Mouse (Mus musculus) midbrain, postnatal 0 days (tissue): ENCODE results near the gene Irx1. TPM values are rescaled to one million over a fixed set of nuclear protein-coding genes. Genes with fewer than 3 reads are reported as not detected.
A peak's percentile ranks its signal among the peaks of the same experiment; 100 is the strongest.

Source experiments
- ATAC-seq: fragments of 200-750 bp; cut with Nextera tagmentation; 2 replicates; pipeline ENCODE4 v1.8.0; 2017; ENCODE audit warnings: moderate number of reproducible peaks, mild to moderate bottlenecking, moderate TSS enrichment, moderate library complexity; ENCODE audit not compliant: low FRiP score
- DNase-seq: peaks from one replicate; pipeline ENCODE4 v3.0.0-alpha.2; 2015; ENCODE audit warnings: low spot score
- H3K27ac ChIP-seq: fragments of 300-500 bp; sonication (generic); 2 replicates; pipeline ENCODE4 v1.5.1; 2014; ENCODE audit warnings: low read depth, mild to moderate bottlenecking, low read length, mixed read lengths
- H3K27me3 ChIP-seq: fragments of 300-500 bp; sonication (generic); 2 replicates; pipeline ENCODE4 v1.6.1; 2014; ENCODE audit warnings: low read length, control low read depth, mixed read lengths; ENCODE audit not compliant: insufficient read depth
- H3K36me3 ChIP-seq: fragments of 300-500 bp; sonication (generic); 2 replicates; pipeline ENCODE4 v1.6.1; 2014; ENCODE audit warnings: low read length, control low read depth, mixed read lengths; ENCODE audit not compliant: insufficient read depth
- H3K4me1 ChIP-seq: fragments of 300-500 bp; sonication (generic); 2 replicates; pipeline ENCODE4 v1.6.1; 2014; ENCODE audit warnings: mild to moderate bottlenecking, control low read depth, antibody characterized with exemption, low read length, mixed read lengths; ENCODE audit not compliant: insufficient read depth
- H3K4me2 ChIP-seq: fragments of 300-500 bp; sonication (generic); 2 replicates; pipeline ENCODE4 v1.6.1; 2014; ENCODE audit warnings: low read depth, mild to moderate bottlenecking, low read length, mixed read lengths; ENCODE audit not compliant: poor library complexity, severe bottlenecking
- H3K4me3 ChIP-seq: fragments of 300-500 bp; sonication (generic); 2 replicates; pipeline ENCODE4 v1.5.1; 2014; ENCODE audit warnings: low read depth, mild to moderate bottlenecking, low read length, moderate library complexity
- H3K9ac ChIP-seq: fragments of 300-500 bp; sonication (generic); replicated peaks from 2 replicates; pipeline ENCODE4 v1.6.1; 2014; ENCODE audit warnings: mild to moderate bottlenecking, low read length, moderate library complexity, mixed read lengths; ENCODE audit not compliant: poor library complexity, severe bottlenecking
- H3K9me3 ChIP-seq: fragments of 300-500 bp; sonication (generic); 2 replicates; pipeline ENCODE4 v1.6.1; 2016; ENCODE audit warnings: low read length, control low read depth
- CTCF ChIP-seq: IDR thresholded peaks from 2 replicates; pipeline ENCODE4 v1.5.1; 2016; ENCODE audit warnings: antibody characterized with exemption, mild to moderate bottlenecking
- WGBS: fragments of 180-500 bp; shearing (Covaris S2); extraction: QIAGEN DNeasy Blood & Tissue Kit; methylation state at CpG from one replicate; pipeline ENCODE4 v1.1.7; 2014; 5-methylcytosine and 5-hydroxymethylcytosine counted together
- polyA plus RNA-seq: library from polyadenylated mRNA; unstranded; fragments of >200 nt; fragmentation: Nextera tagmentation; extraction: Ambion mirVana; gene quantifications from 2 replicates; pipeline ENCODE4 v1.2.1, GENCODE M21; 2015
- total RNA-seq: library from RNA; depleted of rRNA; stranded (reverse); fragments of >200 nt; gene quantifications from 2 replicates; pipeline ENCODE4 v1.2.3, GENCODE M21; 2014

The Irx1 gene
- total and polyA plus RNA-seq, 2 experiments from 2014 or later, result 9.1 to 93.0 TPM

- no peaks in the 10 kb centered on the region for H3K4me1 ChIP-seq
- H3K4me2 ChIP-seq, result no peak overlapping the region
- H3K9me3 ChIP-seq, result no peaks in the 10 kb centered on the region
- no peak overlapping the region for H3K9ac ChIP-seq
- H3K27ac ChIP-seq, result no peak overlapping the region
- no peaks in the 10 kb centered on the region for H3K36me3 ChIP-seq
- peaks cover 33% of the 10 kb centered on the region for H3K27me3 ChIP-seq
- DNase-seq, result no peak
- no peak for ATAC-seq
- TF ChIP-seq CTCF, result no peak
- 44% methylated on average over 2 of the region's 2 CpGs for WGBS
- no peak overlapping the region for H3K4me3 ChIP-seq
Observed at GRCm38 (mm10) chr13:71966631-71967030, 3.1 kb upstream of the Irx1 start.

GRCm38 (mm10) chr13:71964366-71964765, 843 bp upstream of the Irx1 start:
- H3K9ac ChIP-seq, result no peak overlapping the region
- no peaks in the 10 kb centered on the region for H3K4me1 ChIP-seq
- H3K36me3 ChIP-seq, result no peaks in the 10 kb centered on the region
- WGBS, result 4% methylated on average over 13 of the region's 13 CpGs
- H3K27me3 ChIP-seq, result peaks cover 33% of the 10 kb centered on the region
- H3K9me3 ChIP-seq, result no peaks in the 10 kb centered on the region
- DNase-seq, result no peak
- peak overlapping the region; percentile 63 for H3K4me2 ChIP-seq
- TF ChIP-seq CTCF, result peak; percentile 66
- peak; percentile 47 for ATAC-seq
- H3K4me3 ChIP-seq, result peak overlapping the region; percentile 74; the same call in 1 of the 2 replicates
- H3K27ac ChIP-seq, result no peak overlapping the region; the same call in 1 of the 2 replicates

GRCm38 (mm10) chr13:71962661-71963355, 715 bp downstream of the Irx1 start:
- Histone ChIP-seq H3K9ac (peak overlapping the region; percentile 87), H3K27me3 (peaks cover 28% of the 10 kb centered on the region), H3K9me3 (no peaks in the 10 kb centered on the region), H3K4me2 (peak overlapping the region; percentile 63), H3K4me1 (no peaks in the 10 kb centered on the region), H3K36me3 (no peaks in the 10 kb centered on the region), H3K4me3 (peak overlapping the region; percentile 74), H3K27ac (peak overlapping the region; percentile 85)
- no peak for DNase-seq
- no peak for TF ChIP-seq CTCF
- ATAC-seq, result no peak
- WGBS, result under 1% methylated on average over 53 of the region's 55 CpGs

- ATAC-seq (no peak), DNase-seq (no peak)
- Histone ChIP-seq H3K4me2 (peak overlapping the region; percentile 63), H3K9ac (peak overlapping the region; percentile 87), H3K4me3 (peak overlapping the region; percentile 74), H3K4me1 (no peaks in the 10 kb centered on the region), H3K27ac (peak overlapping the region; percentile 43), H3K36me3 (no peaks in the 10 kb centered on the region), H3K9me3 (no peaks in the 10 kb centered on the region), H3K27me3 (peaks cover 22% of the 10 kb centered on the region)
- WGBS, result 3% methylated on average over 25 of the region's 25 CpGs
- no peak for TF ChIP-seq CTCF
Observed at GRCm38 (mm10) chr13:71961891-71962660, 1.4 kb downstream of the Irx1 start.

- peak overlapping the region; percentile 66 for H3K4me2 ChIP-seq
- peak overlapping the region; percentile 74 for H3K4me3 ChIP-seq
- TF ChIP-seq CTCF, result no peak
- peak overlapping the region; percentile 87 for H3K9ac ChIP-seq
- WGBS, result 15% methylated on average over 9 of the region's 9 CpGs
- no peak for ATAC-seq
- no peaks in the 10 kb centered on the region for H3K36me3 ChIP-seq
- H3K27ac ChIP-seq, result peak overlapping the region; percentile 75
- H3K9me3 ChIP-seq, result no peaks in the 10 kb centered on the region
- H3K4me1 ChIP-seq, result no peaks in the 10 kb centered on the region
- DNase-seq, result no peak
- peaks cover 12% of the 10 kb centered on the region for H3K27me3 ChIP-seq
Observed at GRCm38 (mm10) chr13:71960846-71961735, 2.4 kb downstream of the Irx1 start.
